Mouse (Mus musculus) CH12.LX (cell line): Measurements from ENCODE around the gene Coro2b.

ENCODE experiments used
- CHD2 ChIP-seq: IDR thresholded peaks from 2 replicates; pipeline ENCODE4 v1.6.1; 2011; ENCODE audit warnings: low read length, improper control_type of control experiment
- IRF4 ChIP-seq: IDR thresholded peaks from 2 replicates; pipeline ENCODE4 v1.6.1; 2014; ENCODE audit warnings: low read depth, mild to moderate bottlenecking, inconsistent platforms, low read length, improper control_type of control experiment
- ZNF384 ChIP-seq: IDR thresholded peaks from 2 replicates; pipeline ENCODE4 v1.6.1; 2012; ENCODE audit warnings: low read depth, low read length, improper control_type of control experiment, inconsistent platforms

DNA sequence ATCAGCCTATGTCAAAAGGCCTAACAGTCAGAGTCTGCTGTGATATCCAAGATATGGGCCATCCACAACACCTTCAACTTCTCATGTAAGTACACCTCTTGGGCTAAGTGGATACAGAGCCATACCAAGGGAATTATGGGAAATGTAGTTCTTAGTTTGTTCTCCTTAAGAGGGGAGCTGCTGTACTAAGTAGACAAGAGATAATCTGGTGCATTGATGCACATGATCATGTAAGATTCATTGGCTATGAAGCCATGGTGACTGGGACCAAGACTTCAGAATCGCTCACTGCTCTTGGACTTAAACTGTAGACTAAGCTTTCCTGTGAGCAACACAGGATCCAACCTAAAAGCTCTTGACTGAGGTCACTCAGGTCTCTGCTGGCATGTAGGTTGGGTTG lies 31.0 kb upstream of the Coro2b start:
- TF ChIP-seq CHD2 (no peak), IRF4 (no peak), ZNF384 (no peak)
